ENCODE assay signal across 26 mouse cellular contexts in genomic region chr2:74981856-74982255, GRCm38 (mm10).
"Had no signal": no experiment of that assay in that cellular context is flagged by ENCODE, and none has a peak within 500 bp of the region (broad histone marks: within the 10 kb centered on the region; RNA-seq: fewer than 3 reads in every experiment).

No protein-coding gene starts in this region.

- H3K27ac ChIP-seq: heart, embryonic 13.5 days; heart, embryonic 15.5 days; hindbrain, embryonic 13.5 days; hindbrain, embryonic 15.5 days; hindbrain, postnatal 0 days; layer of hippocampus, adult 2 months; left cerebral cortex, adult 2 months; limb, embryonic 10.5 days; limb, embryonic 12.5 days; liver, embryonic 13.5 days; liver, embryonic 15.5 days had no signal

- H3K9me3 ChIP-seq: heart, embryonic 13.5 days; heart, embryonic 15.5 days; hindbrain, embryonic 13.5 days; hindbrain, embryonic 15.5 days; limb, embryonic 10.5 days; limb, embryonic 12.5 days; liver, embryonic 13.5 days; liver, embryonic 15.5 days had no signal

- H3K36me3 ChIP-seq: heart, embryonic 13.5 days; heart, embryonic 15.5 days; hindbrain, embryonic 13.5 days; hindbrain, embryonic 15.5 days; limb, embryonic 10.5 days; limb, embryonic 12.5 days; liver, embryonic 13.5 days; liver, embryonic 15.5 days had no signal

- H3K4me1 ChIP-seq: heart, embryonic 13.5 days; heart, embryonic 15.5 days; hindbrain, embryonic 13.5 days; hindbrain, embryonic 15.5 days; limb, embryonic 10.5 days; limb, embryonic 12.5 days; liver, embryonic 13.5 days; liver, embryonic 15.5 days had no signal

- H3K4me2 ChIP-seq: heart, embryonic 11.5 days; heart, embryonic 13.5 days; heart, embryonic 15.5 days; hindbrain, embryonic 13.5 days; hindbrain, embryonic 15.5 days; limb, embryonic 12.5 days; liver, embryonic 11.5 days; liver, embryonic 13.5 days; liver, embryonic 15.5 days had no signal

- H3K27me3 ChIP-seq: heart, embryonic 13.5 days; heart, embryonic 15.5 days; hindbrain, embryonic 13.5 days; hindbrain, embryonic 15.5 days; liver, embryonic 13.5 days; liver, embryonic 15.5 days had no signal

- H3K4me3 ChIP-seq: heart, embryonic 13.5 days; heart, embryonic 15.5 days; hindbrain, embryonic 13.5 days; hindbrain, embryonic 15.5 days; layer of hippocampus, adult 2 months; left cerebral cortex, adult 2 months; limb, embryonic 10.5 days; limb, embryonic 12.5 days; liver, embryonic 13.5 days; liver, embryonic 15.5 days had no signal

- H3K9ac ChIP-seq: heart, embryonic 13.5 days; heart, embryonic 15.5 days; hindbrain, embryonic 13.5 days; hindbrain, embryonic 15.5 days; limb, embryonic 12.5 days; liver, embryonic 13.5 days; liver, embryonic 15.5 days; liver, postnatal 0 days had no signal

- ATAC-seq: hindbrain, postnatal 0 days; intestine, embryonic 16.5 days; liver, postnatal 0 days had no signal

- DNase-seq: gastrocnemius, postnatal 14 days; gastrocnemius, postnatal 36 days; heart, adult 18-20 months; heart, postnatal 14 days; heart, postnatal 36 days; kidney, adult 18-20 months; kidney, adult 8-10 months; kidney, postnatal 10 days; kidney, postnatal 25 days; kidney, postnatal 4 days; liver; liver, embryonic 13.5 days; liver, postnatal 0 days had no signal
